Mouse (Mus musculus): Measurements from ENCODE around the gene Cyp21a1. TPM values are rescaled to one million over a fixed set of nuclear protein-coding genes. Genes with fewer than 3 reads are reported as not detected.
"Not testable (repeated sequence)": the region's sequence is repeated elsewhere in the genome, so short reads cannot be mapped to it uniquely, and the experiment has no call there.

The Cyp21a1 gene
- total RNA-seq, 2 experiments from 2014 or later = 0.21 TPM; not detected in 1

GRCm38 (mm10) chr17:34810411-34810810 lies 6.0 kb upstream of the Cyp21a1 start:
- intact Hi-C loops (cut with DNase I; ENCODE audit: low total_unique reads) = loop anchor here (5.0 kb wide), 1 partner anchor 158 kb away; no protein-coding TSS in a partner anchor
- not testable (repeated sequence) for DNase-seq

- DNase-seq = no peak
- intact Hi-C loops (cut with DNase I; ENCODE audit: low total_unique reads) = loop anchor here (10.0 kb wide), 1 partner anchor 84 kb away; no protein-coding TSS in a partner anchor
Measured at GRCm38 (mm10) chr17:34808599-34809205, 4.3 kb upstream of the Cyp21a1 start.

- intact Hi-C loops (cut with DNase I; ENCODE audit: low total_unique reads) = loop anchor here (10.0 kb wide), 1 partner anchor 82 kb away; no protein-coding TSS in a partner anchor
- DNase-seq = no peak
Measured at GRCm38 (mm10) chr17:34807176-34807575, 2.8 kb upstream of the Cyp21a1 start.

- no peak for DNase-seq
- intact Hi-C loops (cut with DNase I; ENCODE audit: low total_unique reads) = loop anchor here (10.0 kb wide), 1 partner anchor 80 kb away; no protein-coding TSS in a partner anchor
Measured at GRCm38 (mm10) chr17:34804871-34805562, 656 bp upstream of the Cyp21a1 start.

GRCm38 (mm10) chr17:34803367-34803766 lies 994 bp downstream of the Cyp21a1 start:
- DNase-seq = not testable (repeated sequence)

GRCm38 (mm10) chr17:34802756-34803155 lies 1.6 kb downstream of the Cyp21a1 start:
- intact Hi-C loops (cut with DNase I; ENCODE audit: low total_unique reads) = loop anchor here (10.0 kb wide), 1 partner anchor 78 kb away; no protein-coding TSS in a partner anchor
- not testable (repeated sequence) for DNase-seq

More at GRCm38 (mm10) chr17:34803367-34803766, 994 bp downstream of the Cyp21a1 start:
- intact Hi-C loops (cut with DNase I; ENCODE audit: low total_unique reads) = loop anchor here (10.0 kb wide), 1 partner anchor 79 kb away; no protein-coding TSS in a partner anchor

GRCm38 (mm10) chr17:34800781-34801305 lies 3.5 kb downstream of the Cyp21a1 start:
- intact Hi-C loops (cut with DNase I; ENCODE audit: low total_unique reads) = loop anchor here (10.0 kb wide), 1 partner anchor 76 kb away; no protein-coding TSS in a partner anchor
- DNase-seq = not testable (repeated sequence)

- no peak for DNase-seq
- intact Hi-C loops (cut with DNase I; ENCODE audit: low total_unique reads) = no loop called here
Measured at GRCm38 (mm10) chr17:34799531-34799925, 4.8 kb downstream of the Cyp21a1 start.

- intact Hi-C loops (cut with DNase I; ENCODE audit: low total_unique reads) = no loop called here
- no peak for DNase-seq
Measured at GRCm38 (mm10) chr17:34798866-34799530, 5.4 kb downstream of the Cyp21a1 start.

GRCm38 (mm10) chr17:34798071-34798470 lies 6.3 kb downstream of the Cyp21a1 start:
- intact Hi-C loops (cut with DNase I; ENCODE audit: low total_unique reads); DNase-seq: not testable (repeated sequence)

GRCm38 (mm10) chr17:34797211-34797995 lies 7.0 kb downstream of the Cyp21a1 start:
- DNase-seq; intact Hi-C loops (cut with DNase I; ENCODE audit: low total_unique reads): not testable (repeated sequence)

GRCm38 (mm10) chr17:34796311-34797140 lies 7.8 kb downstream of the Cyp21a1 start:
- intact Hi-C loops (cut with DNase I; ENCODE audit: low total_unique reads) = no loop called here

GRCm38 (mm10) chr17:34795633-34796032 lies 8.7 kb downstream of the Cyp21a1 start:
- intact Hi-C loops (cut with DNase I; ENCODE audit: low total_unique reads) = no loop called here
- DNase-seq = peak; percentile 55

More at GRCm38 (mm10) chr17:34796311-34797140, 7.8 kb downstream of the Cyp21a1 start:
- DNase-seq = no peak

GRCm38 (mm10) chr17:34795016-34795415 lies 9.3 kb downstream of the Cyp21a1 start:
- intact Hi-C loops (cut with DNase I; ENCODE audit: low total_unique reads) = no loop called here
- DNase-seq = no peak

- no peak for DNase-seq
- intact Hi-C loops (cut with DNase I; ENCODE audit: low total_unique reads) = no loop called here
Measured at GRCm38 (mm10) chr17:34777680-34778325, 26.6 kb downstream of the Cyp21a1 start.

- intact Hi-C loops (cut with DNase I; ENCODE audit: low total_unique reads) = no loop called here
- DNase-seq = no peak
Measured at GRCm38 (mm10) chr17:34761471-34761870, 42.9 kb downstream of the Cyp21a1 start.

Data from gastrocnemius, postnatal 14 days (tissue).